Mouse (Mus musculus) megakaryocyte-erythroid progenitor cell, adult 5-6 weeks (primary cell): ENCODE measurements around the gene Zfp108. TPM values are rescaled to one million over a fixed set of nuclear protein-coding genes. Genes with fewer than 3 reads are reported as not detected.

ENCODE experiments used
- total RNA-seq, 2 experiments: library from RNA; stranded (forward) in 1 of 2; stranded (reverse) in 1 of 2; fragments of 200-1000, 215-1000 nt in 1 of 2; fragments of >200 nt in 1 of 2; fragmentation: Nextera tagmentation in 1 of 2; gene quantifications; 2 replicates each; pipeline ENCODE4 v1.2.3; 2014 to 2017

The Zfp108 gene
- total RNA-seq, 2 experiments from 2014 or later = 1.8 TPM; not detected in 1

Other genes starting within 250 kb of the Zfp108 start
- gene Vmn1r183, start 201.5 kb upstream of the Zfp108 start, total RNA-seq (2014; fragmentation: Nextera tagmentation) = not detected in 2 replicates
- not detected in 2 replicates for gene Vmn1r183, start 201.5 kb upstream of the Zfp108 start, total RNA-seq (2017)
- gene Zfp180, start 172.9 kb upstream of the Zfp108 start, total RNA-seq (2014; fragmentation: Nextera tagmentation) = 17.5 and 25.3 TPM in 2 replicates
- 15.8 and 16.0 TPM in 2 replicates for gene Zfp180, start 172.9 kb upstream of the Zfp108 start, total RNA-seq (2017)
- 0.20 and 0.22 TPM in 2 replicates for gene Zfp112, start 142.5 kb upstream of the Zfp108 start, total RNA-seq (2014; fragmentation: Nextera tagmentation)
- 0.75 and 1.4 TPM in 2 replicates for gene Zfp112, start 142.5 kb upstream of the Zfp108 start, total RNA-seq (2017)
- gene Zfp235, start 120.6 kb upstream of the Zfp108 start, total RNA-seq (2014; fragmentation: Nextera tagmentation) = 8.0 and 8.2 TPM in 2 replicates
- 6.4 and 7.8 TPM in 2 replicates for gene Zfp235, start 120.6 kb upstream of the Zfp108 start, total RNA-seq (2017)
- 1.5 and 2.2 TPM in 2 replicates for gene Zfp114, start 79.7 kb upstream of the Zfp108 start, total RNA-seq (2014; fragmentation: Nextera tagmentation)
- gene Zfp114, start 79.7 kb upstream of the Zfp108 start, total RNA-seq (2017) = 2.4 and 2.5 TPM in 2 replicates
- 1.0 and 4.6 TPM in 2 replicates for gene Zfp111, start 43.4 kb upstream of the Zfp108 start, total RNA-seq (2014; fragmentation: Nextera tagmentation)
- gene Zfp111, start 43.4 kb upstream of the Zfp108 start, total RNA-seq (2017) = 7.2 and 8.6 TPM in 2 replicates
- 2.3 and 6.2 TPM in 2 replicates for gene Zfp109, start 17.2 kb upstream of the Zfp108 start, total RNA-seq (2014; fragmentation: Nextera tagmentation)
- 5.9 and 6.7 TPM in 2 replicates for gene Zfp109, start 17.2 kb upstream of the Zfp108 start, total RNA-seq (2017)
- gene Zfp93, start 15.6 kb downstream of the Zfp108 start, total RNA-seq (2014; fragmentation: Nextera tagmentation) = 0.30 and 0.59 TPM in 2 replicates
- gene Zfp93, start 15.6 kb downstream of the Zfp108 start, total RNA-seq (2017) = 0.23 and 2.0 TPM in 2 replicates
- gene Zfp61, start 46.4 kb downstream of the Zfp108 start, total RNA-seq (2014; fragmentation: Nextera tagmentation) = 9.3 and 10.9 TPM in 2 replicates
- 16.0 and 47.7 TPM in 2 replicates for gene Zfp61, start 46.4 kb downstream of the Zfp108 start, total RNA-seq (2017)
- 3.3 and 6.7 TPM in 2 replicates for gene Zfp94, start 61.9 kb downstream of the Zfp108 start, total RNA-seq (2014; fragmentation: Nextera tagmentation)
- gene Zfp94, start 61.9 kb downstream of the Zfp108 start, total RNA-seq (2017) = 3.0 and 4.4 TPM in 2 replicates
- gene Tescl, start 79.1 kb downstream of the Zfp108 start, total RNA-seq (2014; fragmentation: Nextera tagmentation) = not detected in 2 replicates
- gene Tescl, start 79.1 kb downstream of the Zfp108 start, total RNA-seq (2017) = not detected in 2 replicates
- not detected in 2 replicates for gene Lypd5, start 94.4 kb downstream of the Zfp108 start, total RNA-seq (2014; fragmentation: Nextera tagmentation)
- gene Lypd5, start 94.4 kb downstream of the Zfp108 start, total RNA-seq (2017) = not detected in 2 replicates
- 120 and 147 TPM in 2 replicates for gene Kcnn4, start 115.5 kb downstream of the Zfp108 start, total RNA-seq (2014; fragmentation: Nextera tagmentation)
- gene Kcnn4, start 115.5 kb downstream of the Zfp108 start, total RNA-seq (2017) = 121 and 155 TPM in 2 replicates
- gene Smg9, start 144.8 kb downstream of the Zfp108 start, total RNA-seq (2014; fragmentation: Nextera tagmentation) = 32.7 and 41.2 TPM in 2 replicates
- 11.2 and 26.3 TPM in 2 replicates for gene Smg9, start 144.8 kb downstream of the Zfp108 start, total RNA-seq (2017)
- gene Irgc1, start 197.5 kb downstream of the Zfp108 start, total RNA-seq (2014; fragmentation: Nextera tagmentation) = not detected in 2 replicates
- gene Irgc1, start 197.5 kb downstream of the Zfp108 start, total RNA-seq (2017) = not detected in 2 replicates
- 2.3 and 5.4 TPM in 2 replicates for gene Plaur, start 207.7 kb downstream of the Zfp108 start, total RNA-seq (2014; fragmentation: Nextera tagmentation)
- gene Plaur, start 207.7 kb downstream of the Zfp108 start, total RNA-seq (2017) = 2.2 and 2.5 TPM in 2 replicates
- 0.27 TPM in 1 of 2 replicates, not detected in the other for gene Cadm4, start 227.2 kb downstream of the Zfp108 start, total RNA-seq (2014; fragmentation: Nextera tagmentation)
- gene Cadm4, start 227.2 kb downstream of the Zfp108 start, total RNA-seq (2017) = not detected in 2 replicates